Mouse (Mus musculus): ENCODE results near the gene Mup13.
"Not testable (repeated sequence)": the region's sequence is repeated elsewhere in the genome, so short reads cannot be mapped to it uniquely, and the experiment has no call there.

The Mup13 gene

DNA sequence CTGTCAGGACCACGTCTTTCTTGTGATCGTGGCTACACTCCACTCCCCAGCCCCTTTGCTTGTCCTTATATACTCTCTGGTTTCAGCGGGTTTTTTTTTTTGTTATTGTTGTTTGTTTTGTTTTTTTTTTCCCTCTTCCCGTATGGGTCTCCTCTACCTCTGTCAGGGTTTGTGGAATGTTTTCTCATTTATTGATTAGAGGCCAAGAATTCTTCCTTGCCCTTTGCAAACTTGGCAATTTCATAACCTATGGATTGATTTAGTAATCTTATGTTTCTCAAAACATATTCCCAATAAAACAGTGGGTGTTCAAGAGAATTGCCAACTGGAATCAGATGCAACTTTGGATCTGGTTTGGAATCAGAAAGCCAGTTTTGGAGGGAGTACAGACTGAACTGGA, at the start of gene Mup13:
TSS of gene Mup13 (minus strand) at position 101 of the 400 bp plus-strand sequence.
- not testable (repeated sequence) for DNase-seq (ENCODE audit: low spot score in 2 of 2)

Measured in right cerebral cortex, adult 2 months (tissue).